Mouse (Mus musculus): ENCODE measurements around the gene Fbxw10. TPM values are rescaled to one million over a fixed set of nuclear protein-coding genes. Genes with fewer than 3 reads are reported as not detected.
A peak's percentile ranks its signal among the peaks of the same experiment; 100 is the strongest.

The Fbxw10 gene
- polyA plus RNA-seq, 1 experiment from 2014 or later: 0.34 TPM

DNA sequence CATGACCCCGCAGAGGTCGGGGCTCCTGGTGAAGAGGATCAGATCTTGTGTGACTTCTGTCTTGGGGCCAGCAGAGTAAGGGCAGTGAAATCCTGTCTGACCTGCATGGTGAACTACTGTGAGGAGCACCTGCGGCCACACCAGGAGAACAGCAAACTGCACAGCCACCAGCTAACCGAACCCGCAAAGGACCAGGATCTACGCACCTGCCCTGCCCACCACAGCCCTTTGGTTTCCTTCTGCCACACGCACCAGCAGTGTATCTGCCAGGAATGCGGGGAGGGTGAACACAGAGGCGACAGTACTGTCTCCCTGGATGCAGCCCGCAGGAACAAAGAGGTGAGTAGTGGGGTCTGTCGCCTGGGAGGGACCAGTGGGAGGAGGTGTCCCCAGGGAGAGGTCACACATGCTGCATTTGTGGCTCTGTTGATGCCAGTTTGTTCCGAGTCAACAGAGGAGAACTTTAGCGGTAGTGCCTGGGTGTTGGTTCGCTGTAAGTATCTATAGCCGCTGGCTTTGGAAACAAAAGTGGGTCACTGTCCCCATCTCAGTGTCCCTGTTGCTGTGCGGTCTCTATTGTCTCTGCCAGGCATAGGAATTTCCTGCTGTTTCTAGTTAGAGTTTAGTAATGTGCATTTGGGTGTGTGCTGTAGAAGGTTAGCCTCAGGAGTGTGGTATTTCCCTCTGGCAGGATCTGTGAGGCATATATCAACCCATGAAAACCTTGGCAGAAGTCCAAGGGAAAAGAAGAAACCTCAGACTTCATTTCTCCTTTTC lies 26.0 kb upstream of the Fbxw10 start:
- Histone ChIP-seq H3K36me3 (no peaks in the 10 kb centered on the region), H3K4me3 (peak overlapping the region; percentile 45), H3K27ac (peak overlapping the region; percentile 74), H3K9ac (peak overlapping the region; percentile 70), H3K27me3 (no peaks in the 10 kb centered on the region), H3K4me1 (replicated peaks) (peaks cover 14% of the 10 kb centered on the region), H3K9me3 (no peaks in the 10 kb centered on the region), H3K4me2 (peak overlapping the region; percentile 72)
- 17% methylated on average over 16 of the region's 16 CpGs for WGBS
- peak; percentile 61 for ATAC-seq (ENCODE audit: low FRiP score)

DNA sequence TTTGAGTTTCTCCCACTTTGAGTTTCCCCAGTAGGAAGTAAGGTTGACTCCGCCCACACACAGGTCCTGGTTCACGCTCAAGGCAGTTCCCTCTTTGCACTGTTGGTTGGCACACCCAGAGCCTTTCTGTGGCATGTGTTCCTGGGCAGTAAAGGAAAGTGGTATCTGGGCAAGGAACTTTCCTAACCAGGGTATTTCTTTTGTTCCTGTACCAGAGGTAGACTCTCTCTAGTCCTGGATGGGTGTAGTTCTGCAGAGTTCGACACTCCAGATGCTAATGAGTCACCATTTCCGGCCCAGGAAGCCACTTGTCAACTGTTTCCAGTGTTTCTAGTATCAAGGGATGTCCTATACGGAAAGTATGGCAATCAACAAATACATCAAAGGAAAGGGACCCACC lies 25.0 kb upstream of the Fbxw10 start:
- Histone ChIP-seq H3K4me2 (peak overlapping the region; percentile 18), H3K4me3 (peak overlapping the region; percentile 17)
- WGBS: 81% methylated on average over 5 of the region's 5 CpGs

DNA sequence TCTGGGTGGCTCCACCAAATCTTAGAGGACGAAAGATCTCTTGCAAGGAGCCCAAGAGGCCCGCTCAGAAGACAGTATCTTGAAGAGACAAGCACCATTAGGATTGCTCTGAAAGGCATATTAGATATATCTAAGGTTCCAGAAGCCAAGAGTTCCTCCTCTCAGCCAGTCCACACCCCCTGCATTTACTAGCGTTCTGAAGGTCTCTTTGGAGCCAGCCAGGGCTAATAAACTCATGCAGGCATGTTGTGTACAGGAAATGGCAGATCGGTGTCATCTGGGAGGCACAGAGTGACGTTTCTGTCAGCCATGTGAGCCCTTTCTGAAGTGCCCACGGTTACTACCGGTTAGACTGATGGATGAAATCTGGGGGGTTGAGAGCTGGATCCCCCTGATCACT lies 22.7 kb upstream of the Fbxw10 start:
- ATAC-seq (ENCODE audit: low FRiP score): no peak
- Histone ChIP-seq H3K36me3 (no peaks in the 10 kb centered on the region), H3K4me1 (replicated peaks) (peaks cover 14% of the 10 kb centered on the region), H3K27me3 (no peaks in the 10 kb centered on the region), H3K27ac (no peak overlapping the region), H3K4me3 (no peak overlapping the region), H3K9me3 (no peaks in the 10 kb centered on the region), H3K9ac (no peak overlapping the region), H3K4me2 (no peak overlapping the region)
- whole genome bisulfite sequencing: 86% methylated on average over 7 of the region's 7 CpGs

More for the DNA sequence above, 25.0 kb upstream of the Fbxw10 start:
- ATAC-seq (ENCODE audit: low FRiP score): no peak
- H3K36me3 ChIP-seq: no peaks in the 10 kb centered on the region
- peaks cover 14% of the 10 kb centered on the region for H3K4me1 ChIP-seq (replicated peaks)
- no peaks in the 10 kb centered on the region for H3K27me3 ChIP-seq
- no peaks in the 10 kb centered on the region for H3K9me3 ChIP-seq
- no peak overlapping the region for H3K27ac ChIP-seq
- H3K9ac ChIP-seq: no peak overlapping the region

DNA sequence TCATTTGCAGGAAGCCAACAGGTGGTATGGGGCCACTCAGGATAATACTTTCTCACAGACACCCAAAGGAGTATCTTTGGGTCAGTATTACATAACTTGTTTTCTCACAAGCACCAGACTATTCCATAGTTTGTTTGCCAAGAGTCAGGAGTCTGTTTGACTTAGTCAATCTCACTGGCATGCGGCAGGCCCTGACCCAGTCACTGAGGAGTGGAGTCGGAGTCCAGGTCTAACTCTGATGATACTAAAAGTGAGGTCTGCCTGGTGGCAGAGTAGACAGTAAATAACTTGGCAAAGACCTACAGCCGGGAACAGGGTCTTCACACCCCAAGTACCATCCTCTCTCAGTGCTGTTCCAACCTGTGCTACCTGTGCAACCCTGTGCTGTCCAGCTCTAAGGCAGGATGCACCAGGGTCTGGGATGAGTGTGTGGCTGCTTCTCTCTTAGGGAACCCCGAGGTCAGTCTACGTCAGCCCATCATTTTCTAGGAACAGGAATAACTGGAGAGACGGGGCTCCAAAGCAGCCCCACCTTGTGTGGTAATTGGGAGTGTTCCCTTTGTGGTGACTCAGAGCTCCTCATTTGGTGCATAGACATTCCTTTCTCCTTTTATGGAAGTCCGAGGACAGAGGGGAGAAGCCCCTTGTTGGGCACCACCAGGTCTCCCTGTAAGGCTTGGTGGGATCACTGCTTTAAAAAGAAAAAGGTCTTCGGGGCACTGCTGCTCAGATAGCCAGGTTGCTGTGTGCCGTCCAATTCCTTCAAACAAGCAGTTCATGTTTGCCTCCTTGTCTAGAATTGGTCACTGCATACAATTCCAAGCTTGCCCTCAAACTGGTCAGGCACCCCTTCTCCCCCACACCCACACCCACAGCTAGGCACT lies 21.4 kb upstream of the Fbxw10 start:
- peaks cover 7% of the 10 kb centered on the region for H3K4me1 ChIP-seq (replicated peaks)
- no peak overlapping the region for H3K9ac ChIP-seq
- no peaks in the 10 kb centered on the region for H3K27me3 ChIP-seq
- H3K36me3 ChIP-seq: no peaks in the 10 kb centered on the region
- WGBS: 86% methylated on average over 9 of the region's 9 CpGs
- no peak for ATAC-seq (ENCODE audit: low FRiP score)
- H3K9me3 ChIP-seq: no peaks in the 10 kb centered on the region
- H3K4me3 ChIP-seq: no peak overlapping the region
- no peak overlapping the region for H3K4me2 ChIP-seq
- H3K27ac ChIP-seq: no peak overlapping the region

DNA sequence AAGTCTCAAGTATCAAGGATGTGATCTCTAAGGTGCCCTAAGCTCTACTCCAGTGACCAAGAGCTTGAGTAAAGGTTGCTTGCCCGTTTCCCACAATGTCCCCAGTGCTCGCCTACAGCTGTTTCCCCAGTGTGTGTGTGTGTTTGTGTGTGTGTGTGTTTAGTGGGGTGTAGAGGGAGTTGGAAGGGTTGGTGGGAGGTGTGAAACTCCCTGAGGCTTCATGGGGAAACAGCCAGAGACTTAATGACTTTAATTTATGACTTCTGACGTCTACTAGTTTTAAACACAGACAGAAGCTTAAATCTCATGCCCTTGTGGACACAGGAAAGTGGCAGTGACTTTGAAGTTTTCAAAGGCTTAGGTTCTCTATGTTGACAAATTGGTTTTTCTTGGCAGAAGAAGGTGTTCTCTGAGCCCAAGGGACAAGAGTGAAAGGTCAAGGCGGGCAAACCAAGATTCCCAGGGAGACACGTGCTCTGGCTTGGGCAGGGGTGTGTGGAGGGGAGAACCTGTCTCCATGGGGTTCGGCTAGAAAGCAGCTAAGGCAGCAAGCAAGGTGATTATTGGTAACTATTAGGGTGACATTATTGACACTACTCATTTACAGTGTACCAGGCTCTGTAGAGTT lies 20.6 kb upstream of the Fbxw10 start:
- Histone ChIP-seq H3K36me3 (no peaks in the 10 kb centered on the region), H3K4me1 (replicated peaks) (no peaks in the 10 kb centered on the region), H3K4me2 (no peak overlapping the region), H3K27ac (no peak overlapping the region), H3K4me3 (no peak overlapping the region), H3K27me3 (no peaks in the 10 kb centered on the region), H3K9ac (no peak overlapping the region), H3K9me3 (no peaks in the 10 kb centered on the region)
- no peak for ATAC-seq (ENCODE audit: low FRiP score)
- 81% methylated on average over 6 of the region's 6 CpGs for WGBS

DNA sequence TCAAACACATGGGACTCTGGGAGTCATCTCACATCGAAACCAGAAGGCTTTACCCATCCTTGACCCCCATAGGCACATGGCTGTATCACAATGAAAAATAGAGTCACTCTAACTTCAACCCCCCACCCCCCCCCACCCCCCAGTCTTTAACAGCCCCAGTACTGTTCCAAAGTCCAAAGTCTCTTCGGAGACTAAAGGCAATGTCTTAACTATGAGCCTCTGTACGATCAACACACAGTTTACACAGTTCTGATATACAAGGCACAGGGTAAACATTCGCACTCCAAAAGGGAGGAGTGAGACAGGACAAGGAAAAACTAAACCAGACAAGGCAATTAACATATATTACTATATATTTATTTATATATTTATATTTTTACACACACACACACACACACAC lies 19.7 kb upstream of the Fbxw10 start:
- Histone ChIP-seq H3K4me1 (replicated peaks) (no peaks in the 10 kb centered on the region), H3K9me3 (no peaks in the 10 kb centered on the region), H3K36me3 (no peaks in the 10 kb centered on the region), H3K4me3 (no peak overlapping the region), H3K9ac (no peak overlapping the region), H3K27me3 (no peaks in the 10 kb centered on the region), H3K27ac (no peak overlapping the region), H3K4me2 (no peak overlapping the region)
- no peak for ATAC-seq (ENCODE audit: low FRiP score)
- WGBS: 95% methylated on average over 4 of the region's 4 CpGs

DNA sequence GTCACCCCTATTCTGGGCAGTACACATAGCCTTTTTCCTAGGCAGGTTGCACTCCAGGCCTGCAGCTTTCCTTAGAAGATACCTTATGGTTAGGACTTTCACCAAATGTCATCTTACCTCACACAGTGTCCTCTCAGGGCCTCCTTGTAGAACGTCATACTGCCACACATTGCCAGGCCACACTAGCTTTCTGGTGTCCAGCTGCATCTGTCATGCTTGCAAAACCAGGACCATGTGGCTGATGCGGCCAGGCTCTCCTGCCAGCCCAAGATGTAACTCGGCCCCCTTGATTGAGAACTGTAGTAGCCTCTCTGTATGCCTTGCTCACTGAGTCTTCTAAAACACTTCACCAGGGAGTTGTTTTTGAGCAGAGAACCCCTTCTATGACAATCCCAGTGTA lies 19.0 kb upstream of the Fbxw10 start:
- H3K36me3 ChIP-seq: no peaks in the 10 kb centered on the region
- H3K9ac ChIP-seq: no peak overlapping the region
- no peak overlapping the region for H3K4me2 ChIP-seq
- H3K4me3 ChIP-seq: no peak overlapping the region
- no peak for ATAC-seq (ENCODE audit: low FRiP score)
- H3K27ac ChIP-seq: no peak overlapping the region
- WGBS: 86% methylated on average over 3 of the region's 3 CpGs
- H3K9me3 ChIP-seq: no peaks in the 10 kb centered on the region
- H3K27me3 ChIP-seq: no peaks in the 10 kb centered on the region
- no peaks in the 10 kb centered on the region for H3K4me1 ChIP-seq (replicated peaks)

DNA sequence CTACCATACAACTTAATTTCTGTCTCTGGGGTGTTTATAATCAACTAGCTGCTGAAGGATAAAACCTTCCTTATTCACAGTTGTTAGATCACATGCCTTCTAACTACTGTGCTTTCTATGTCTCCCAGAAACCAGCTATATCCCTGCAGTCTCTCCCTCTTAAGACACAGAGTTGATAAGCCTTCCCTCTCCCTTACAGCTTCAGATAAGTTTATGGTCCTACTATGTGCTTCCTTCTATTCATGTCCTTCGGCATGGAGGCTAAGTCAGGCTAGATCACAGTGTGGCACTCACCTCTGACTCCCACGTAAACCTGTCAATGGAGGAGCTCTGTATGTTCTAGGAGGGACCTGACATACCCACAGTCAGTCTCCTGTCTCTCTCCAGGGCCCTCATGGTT lies 16.5 kb upstream of the Fbxw10 start:
- Histone ChIP-seq H3K4me1 (replicated peaks) (no peaks in the 10 kb centered on the region), H3K4me3 (no peak overlapping the region), H3K27ac (no peak overlapping the region), H3K9ac (no peak overlapping the region), H3K4me2 (no peak overlapping the region), H3K9me3 (no peaks in the 10 kb centered on the region), H3K27me3 (no peaks in the 10 kb centered on the region), H3K36me3 (no peaks in the 10 kb centered on the region)
- WGBS: 84% methylated on average over 2 of the region's 2 CpGs
- no peak for ATAC-seq (ENCODE audit: low FRiP score)

DNA sequence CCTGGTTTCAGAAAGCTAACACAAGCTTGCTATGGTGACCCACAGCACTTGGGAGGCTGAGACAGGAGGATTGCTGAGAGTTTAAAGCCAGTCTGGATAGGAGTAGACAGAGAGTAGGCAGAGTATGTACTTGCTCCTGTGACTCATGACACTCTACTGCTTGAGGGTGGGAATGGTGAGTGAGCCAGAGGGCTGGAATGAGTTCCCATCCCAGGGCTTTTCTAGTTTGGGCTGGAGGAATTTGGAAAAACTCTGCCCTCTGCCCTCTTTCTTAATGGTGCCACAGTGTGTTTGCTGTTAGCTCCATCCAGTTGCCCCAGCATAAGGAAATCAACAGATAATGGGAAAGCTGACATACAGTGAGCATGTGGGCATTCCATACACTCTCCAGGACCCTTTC lies 15.0 kb upstream of the Fbxw10 start:
- Histone ChIP-seq H3K4me1 (replicated peaks) (no peaks in the 10 kb centered on the region), H3K4me3 (no peak overlapping the region), H3K9me3 (no peaks in the 10 kb centered on the region), H3K27ac (no peak overlapping the region), H3K9ac (no peak overlapping the region), H3K4me2 (no peak overlapping the region), H3K36me3 (peaks cover 3% of the 10 kb centered on the region; the same call in 1 of the 2 replicates), H3K27me3 (no peaks in the 10 kb centered on the region)
- no peak for ATAC-seq (ENCODE audit: low FRiP score)

DNA sequence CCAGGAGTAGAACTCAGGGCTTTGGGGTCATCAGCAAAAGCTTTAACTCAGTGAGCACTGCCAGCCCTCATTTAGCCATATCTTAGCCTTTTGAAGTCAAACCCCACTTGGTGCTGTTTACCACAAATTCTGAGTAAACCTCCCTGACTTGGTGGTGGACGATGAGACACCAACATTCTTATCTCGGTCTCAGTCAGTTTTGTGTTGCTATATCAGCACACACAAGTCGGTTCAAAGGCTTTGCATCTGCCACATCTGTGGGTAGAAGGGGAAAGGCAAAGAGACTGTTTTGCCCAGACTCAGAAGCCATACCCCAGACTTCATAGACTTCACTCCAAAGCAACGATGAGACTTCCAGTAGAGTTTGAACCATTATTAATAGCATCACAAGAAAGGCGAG lies 2.3 kb upstream of the Fbxw10 start:
- Histone ChIP-seq H3K9me3 (no peaks in the 10 kb centered on the region), H3K27me3 (no peaks in the 10 kb centered on the region), H3K4me3 (no peak overlapping the region), H3K4me1 (replicated peaks) (0 out of 2 replicates have a peak, but pooled peaks cover 3% of the 10 kb centered on the region), H3K27ac (no peak overlapping the region), H3K4me2 (no peak overlapping the region), H3K36me3 (peaks cover 8% of the 10 kb centered on the region), H3K9ac (no peak overlapping the region)
- ATAC-seq (ENCODE audit: low FRiP score): no peak
- WGBS: 92% methylated on average over 5 of the region's 5 CpGs

DNA sequence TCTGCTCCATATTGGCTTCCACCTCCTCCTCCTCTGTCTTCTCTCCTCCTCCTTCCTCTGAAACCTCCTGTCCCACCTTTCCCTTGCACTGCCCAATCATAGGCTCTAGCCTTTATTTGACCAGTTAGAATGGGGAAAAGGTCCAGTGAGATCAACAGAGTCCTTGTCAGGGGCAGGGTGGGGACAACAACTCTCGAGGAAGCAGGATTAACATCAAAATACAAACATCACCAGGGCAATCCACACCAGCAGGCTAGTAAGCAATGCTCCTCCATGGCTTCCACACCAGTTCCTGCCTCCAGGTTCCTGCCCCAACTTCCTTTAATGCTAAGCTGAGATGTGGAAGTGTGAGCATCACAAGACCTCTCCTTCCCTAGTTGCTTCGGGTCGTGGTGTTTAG lies 1.1 kb upstream of the Fbxw10 start:
- no peak overlapping the region for H3K9ac ChIP-seq
- 80% methylated on average over 3 of the region's 3 CpGs for WGBS
- peaks cover under 1% of the 10 kb centered on the region; the same call in 1 of the 2 replicates for H3K36me3 ChIP-seq
- H3K4me2 ChIP-seq: no peak overlapping the region
- no peak overlapping the region for H3K4me3 ChIP-seq
- no peak for ATAC-seq (ENCODE audit: low FRiP score)
- no peaks in the 10 kb centered on the region for H3K9me3 ChIP-seq
- 0 out of 2 replicates have a peak, but pooled peaks cover 3% of the 10 kb centered on the region for H3K4me1 ChIP-seq (replicated peaks)
- H3K27ac ChIP-seq: no peak overlapping the region
- no peaks in the 10 kb centered on the region for H3K27me3 ChIP-seq

DNA sequence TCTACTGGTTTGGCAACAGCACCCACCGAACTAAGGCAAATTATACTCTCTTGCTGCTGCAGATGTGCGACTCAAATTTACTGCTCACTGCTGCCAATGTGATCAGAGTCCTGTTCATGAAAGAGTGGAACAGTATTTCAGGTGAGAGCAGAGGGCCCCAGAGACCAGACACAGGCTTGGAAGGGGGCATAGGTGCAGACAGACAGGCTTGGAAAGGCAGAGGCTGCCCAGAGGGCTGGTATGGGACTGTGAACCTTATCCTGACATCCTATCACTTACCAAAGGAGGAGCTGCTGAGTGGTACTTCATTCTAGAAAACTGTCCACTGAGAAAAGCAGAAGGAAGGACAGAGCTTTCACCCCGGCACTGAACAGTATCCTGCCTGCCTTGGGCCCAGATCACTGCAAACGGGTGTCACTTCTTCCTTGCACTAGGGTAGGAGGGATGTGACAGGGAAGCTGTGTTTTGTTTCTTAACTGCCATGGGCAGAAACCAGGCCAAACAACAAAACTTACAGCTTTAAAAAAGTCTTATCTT lies 854 bp downstream of the Fbxw10 start:
- Histone ChIP-seq H3K4me3 (no peak overlapping the region), H3K4me1 (replicated peaks) (0 out of 2 replicates have a peak, but pooled peaks cover 3% of the 10 kb centered on the region), H3K4me2 (no peak overlapping the region), H3K27me3 (no peaks in the 10 kb centered on the region), H3K36me3 (no peaks in the 10 kb centered on the region), H3K27ac (no peak overlapping the region), H3K9ac (0 out of 2 replicates have a peak overlapping the region, but pooled peaks have one; percentile 24), H3K9me3 (no peaks in the 10 kb centered on the region)
- no peak for ATAC-seq (ENCODE audit: low FRiP score)
- 66% methylated on average over 4 of the region's 4 CpGs for WGBS

All from hindbrain, embryonic 13.5 days (tissue).